Mouse (Mus musculus): Measurements from ENCODE around the gene Prkag1.

The Prkag1 gene

GRCm38 (mm10) chr15:98791221-98791620 lies 40.1 kb downstream of the Prkag1 start:
- no peak for DNase-seq

GRCm38 (mm10) chr15:98790761-98791160 lies 40.6 kb downstream of the Prkag1 start:
- no peak for DNase-seq

GRCm38 (mm10) chr15:98789661-98790535 lies 41.4 kb downstream of the Prkag1 start, which contains the start of gene Wnt1:
TSS of gene Wnt1 (plus strand) at chr15:98789857.
- DNase-seq, result peak; percentile 74

GRCm38 (mm10) chr15:98788972-98789660 lies 42.2 kb downstream of the Prkag1 start:
- DNase-seq, result no peak

GRCm38 (mm10) chr15:98787930-98788329 lies 43.4 kb downstream of the Prkag1 start:
- DNase-seq, result peak; percentile 46

GRCm38 (mm10) chr15:98785744-98786143 lies 45.6 kb downstream of the Prkag1 start:
- DNase-seq, result peak; percentile 32

GRCm38 (mm10) chr15:98781166-98781565 lies 50.2 kb downstream of the Prkag1 start:
- no peak for DNase-seq

GRCm38 (mm10) chr15:98780573-98780972 lies 50.7 kb downstream of the Prkag1 start:
- peak; percentile 55 for DNase-seq

- no peak for DNase-seq
Observed at GRCm38 (mm10) chr15:98780075-98780474, 51.2 kb downstream of the Prkag1 start.

- DNase-seq, result no peak
Observed at GRCm38 (mm10) chr15:98778806-98779205, 52.5 kb downstream of the Prkag1 start.

GRCm38 (mm10) chr15:98778191-98778770 lies 53.0 kb downstream of the Prkag1 start:
- DNase-seq, result no peak

GRCm38 (mm10) chr15:98777762-98778161 lies 53.6 kb downstream of the Prkag1 start, which contains the start of gene Wnt10b:
TSS of gene Wnt10b (minus strand) at chr15:98778150.
- peak; percentile 23 for DNase-seq

GRCm38 (mm10) chr15:98777005-98777616 lies 54.2 kb downstream of the Prkag1 start:
- DNase-seq, result no peak

- DNase-seq, result peak; percentile 37
Observed at GRCm38 (mm10) chr15:98776280-98777004, 54.9 kb downstream of the Prkag1 start.

GRCm38 (mm10) chr15:98775533-98775932 lies 55.8 kb downstream of the Prkag1 start:
- no peak for DNase-seq

- DNase-seq, result peak; percentile 24
Observed at GRCm38 (mm10) chr15:98774096-98774495, 57.2 kb downstream of the Prkag1 start.

- peak; percentile 27 for DNase-seq
Observed at GRCm38 (mm10) chr15:98772511-98773211, 58.7 kb downstream of the Prkag1 start.

- DNase-seq, result no peak
Observed at GRCm38 (mm10) chr15:98771813-98772425, 59.4 kb downstream of the Prkag1 start.

GRCm38 (mm10) chr15:98768259-98768658 lies 63.1 kb downstream of the Prkag1 start:
- no peak for DNase-seq

GRCm38 (mm10) chr15:98765929-98766328 lies 65.4 kb downstream of the Prkag1 start:
- DNase-seq, result no peak
